Mouse (Mus musculus): ENCODE results near the gene Hsd17b3. TPM values are rescaled to one million over a fixed set of nuclear protein-coding genes. Genes with fewer than 3 reads are reported as not detected.
A peak's percentile ranks its signal among the peaks of the same experiment; 100 is the strongest.

Hsd17b3 gene
- total RNA-seq, 2 experiments from 2014 or later: not detected

- intact Hi-C loops (cut with DNase I): loop anchor here (10.0 kb wide), 2 partner anchors 506 to 676 kb away; no protein-coding TSS in a partner anchor
These were observed 58.2 kb downstream of the Hsd17b3 start for GRCm38 (mm10) chr13:64030792-64031191.

GRCm38 (mm10) chr13:64024803-64025202 is 64.2 kb downstream of the Hsd17b3 start:
- intact Hi-C loops (cut with DNase I): no loop called here
- DNase-seq: no peak

More at GRCm38 (mm10) chr13:64030792-64031191, 58.2 kb downstream of the Hsd17b3 start:
- no peak for DNase-seq

- intact Hi-C loops (cut with DNase I): no loop called here
- no peak for DNase-seq
These were observed 66.1 kb downstream of the Hsd17b3 start for GRCm38 (mm10) chr13:64022786-64023468.

- peak; percentile 71 to 72 for DNase-seq
These were observed 68.1 kb downstream of the Hsd17b3 start for GRCm38 (mm10) chr13:64020902-64021311.

GRCm38 (mm10) chr13:64018586-64019141 is 70.4 kb downstream of the Hsd17b3 start:
- intact Hi-C loops (cut with DNase I): no loop called here
- peak in 1 of 2 experiments; percentile 19 for DNase-seq

More at GRCm38 (mm10) chr13:64020902-64021311, 68.1 kb downstream of the Hsd17b3 start:
- intact Hi-C loops (cut with DNase I): no loop called here

- intact Hi-C loops (cut with DNase I): no loop called here
- peak; percentile 42 to 47 for DNase-seq
These were observed 73.0 kb downstream of the Hsd17b3 start for GRCm38 (mm10) chr13:64016048-64016447.

DNA sequence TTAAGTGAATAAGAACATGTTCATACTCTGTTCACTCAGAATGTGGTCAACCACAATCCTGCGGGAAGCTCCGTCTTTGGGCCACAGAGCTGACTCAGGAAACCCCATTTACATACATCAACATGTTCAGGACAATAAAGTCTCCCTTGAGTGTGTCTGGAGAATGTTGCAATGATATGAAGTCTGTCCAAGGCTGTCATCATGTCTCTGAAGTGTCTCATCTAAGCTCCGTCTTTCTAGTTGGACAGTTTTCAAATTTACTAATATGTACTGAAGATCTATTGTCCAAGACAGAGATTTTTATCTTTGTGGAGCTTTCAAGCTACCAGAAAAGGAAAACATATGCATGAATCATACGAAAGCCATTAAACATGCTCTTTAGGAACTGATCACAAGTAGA is 77.9 kb downstream of the Hsd17b3 start:
- intact Hi-C loops (cut with DNase I): no loop called here
- DNase-seq: no peak

Other genes starting within 250 kb of the Hsd17b3 start
- 1 to 10 TPM; 3.0 to 6.0 TPM for gene Slc35d2, start 40.1 kb upstream of the Hsd17b3 start, total RNA-seq (2021)
- gene Zfp367, start 64.0 kb upstream of the Hsd17b3 start, total RNA-seq (2021): 10 to 100 TPM; 27.0 to 28.9 TPM
- gene Habp4, start 72.6 kb upstream of the Hsd17b3 start, total RNA-seq (2021): 10 to 100 TPM; 46.3 to 54.2 TPM
- gene Cdc14b, start 186.1 kb upstream of the Hsd17b3 start, total RNA-seq (2021): 10 to 100 TPM in 1 of 2 experiments, 1 to 10 TPM in 1; 9.3 to 10.3 TPM
- 10 to 100 TPM; 59.8 to 63.1 TPM for gene Aaed1, start 223.5 kb upstream of the Hsd17b3 start, total RNA-seq (2021)

Data from heart, postnatal 10 days (tissue).